Mouse (Mus musculus): ENCODE measurements at regions not wholly inside any gene's neighbourhood (a gene's known extent, or its start where the extent isn't known, plus 50 kb on each side); places are given as distances from the start of the nearest gene placed in this dataset.

DNA sequence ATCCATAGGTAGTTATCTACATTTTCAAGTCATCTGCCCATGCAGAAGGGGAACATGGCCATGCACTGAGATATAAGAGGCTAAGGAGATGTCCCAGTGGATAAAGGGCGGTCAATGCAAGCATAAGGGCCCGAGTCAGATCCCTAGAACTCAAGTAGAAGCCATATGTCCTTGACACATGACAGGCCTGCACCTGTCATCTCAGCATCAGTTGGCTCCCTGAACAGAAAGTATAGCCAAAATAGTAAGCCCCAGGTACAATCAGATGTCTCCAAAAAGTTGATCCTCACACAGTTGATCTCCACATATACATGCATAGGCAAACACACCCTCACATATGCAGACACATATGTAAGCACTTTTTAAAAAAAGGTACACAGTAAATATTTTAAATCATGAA is 152.0 kb downstream of the Cox18 start:
- no peak for TF ChIP-seq CTCF (IDR thresholded peaks at IDR 0.05; ENCODE audit: borderline replicate concordance, insufficient read depth, low read length)
- no peak for TF ChIP-seq POLR2A (IDR thresholded peaks at IDR 0.05; ENCODE audit: low read depth, low read length)

Measured in embryonic fibroblast, embryonic 13.5 days (primary cell).